Mouse (Mus musculus) CD4-positive, CD25-positive, alpha-beta regulatory T cell (primary cell): ENCODE measurements around the gene Rfxap. TPM values are rescaled to one million over a fixed set of nuclear protein-coding genes. Genes with fewer than 3 reads are reported as not detected.

Source experiments
- polyA plus RNA-seq: library from polyadenylated mRNA; unstranded; fragments of 100-300 nt; shearing (Covaris generic); gene quantifications from one replicate; pipeline ENCODE4 v1.2.1, GENCODE M21; 2017

The Rfxap gene
- 101 TPM for polyA plus RNA-seq

DNA sequence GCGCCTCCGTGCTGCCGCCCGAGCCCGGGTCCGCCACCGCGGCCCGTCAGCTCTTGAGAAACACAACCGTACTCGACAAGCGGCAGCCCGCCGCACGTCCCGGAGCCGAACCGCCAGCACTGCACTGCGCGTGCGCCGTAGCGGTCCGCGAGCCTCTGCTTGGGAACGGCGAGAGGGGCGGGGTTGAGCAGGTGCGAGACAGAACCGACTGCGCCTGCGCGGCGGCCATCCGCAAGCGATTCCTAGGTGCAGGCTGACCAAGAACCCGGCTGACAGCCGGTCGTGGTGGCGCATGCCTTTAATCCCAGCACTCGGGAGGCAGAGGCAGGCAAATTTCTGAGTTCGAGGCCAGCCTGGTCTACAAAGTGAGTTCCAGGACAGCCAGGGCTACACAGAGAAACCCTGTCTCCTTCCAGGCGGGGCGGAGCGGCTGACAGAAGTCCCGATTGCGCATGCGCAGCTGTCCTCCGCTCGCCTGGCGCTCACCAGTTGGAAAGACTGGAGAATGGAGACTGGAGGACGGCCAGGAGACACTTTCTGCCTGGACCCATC, at the start of gene Rfxap:
TSS of gene Rfxap (minus strand) at position 126 of the 552 bp plus-strand sequence.

DNA sequence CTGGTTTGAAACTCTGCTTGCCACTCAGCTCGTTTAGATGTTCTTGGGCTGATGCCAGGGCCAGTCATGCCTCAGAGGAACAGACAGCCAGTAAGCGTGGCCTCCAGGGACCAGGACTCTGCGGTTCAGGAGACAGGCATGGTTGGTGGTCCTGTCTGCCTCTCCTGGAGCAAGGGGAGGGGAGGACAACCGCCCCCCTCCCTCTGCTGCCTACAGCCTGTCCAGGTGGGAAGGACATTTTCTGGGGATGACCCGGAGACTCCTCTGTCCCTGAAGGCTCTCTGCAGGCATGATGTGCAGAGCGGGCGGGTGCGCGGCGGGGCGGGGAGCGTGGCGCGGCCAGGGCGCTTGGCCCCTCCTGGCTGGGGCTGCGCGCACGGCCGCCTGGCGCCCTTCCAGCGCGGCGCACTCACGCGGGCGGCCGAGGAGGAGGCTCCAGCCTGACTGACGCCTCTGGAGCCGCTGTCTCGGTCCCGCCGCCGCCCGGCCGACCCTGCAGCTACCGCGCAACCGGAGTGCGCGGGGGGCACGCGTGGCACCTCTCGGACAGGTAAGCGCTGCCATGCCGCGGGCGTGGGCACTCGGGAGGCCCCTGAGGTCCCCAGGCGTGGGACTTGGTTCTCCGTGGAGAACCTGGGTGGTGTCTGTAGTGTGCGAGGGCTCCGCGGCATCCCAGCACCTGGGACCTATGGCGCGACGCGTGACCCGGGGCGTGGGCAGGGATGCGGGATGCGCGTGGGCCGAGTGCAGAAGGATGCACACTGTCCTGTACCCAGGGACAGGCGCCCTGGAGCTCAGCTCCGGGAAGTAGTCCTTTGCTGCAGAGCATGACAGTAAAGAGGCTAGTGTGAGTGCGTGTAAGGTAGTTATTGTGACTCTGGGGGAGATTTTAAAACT, 52.2 kb downstream of the Rfxap start, which contains the start of gene Smad9:
TSS of gene Smad9 (plus strand) at position 438 of the 897 bp plus-strand sequence.

Other genes starting within 250 kb of the Rfxap start
- 231 TPM for gene Supt20, start 115.0 kb downstream of the Rfxap start, polyA plus RNA-seq
- 2.0 TPM for gene Gm21958, start 93.4 kb downstream of the Rfxap start, polyA plus RNA-seq
- gene Exosc8, start 72.4 kb downstream of the Rfxap start, polyA plus RNA-seq, result 188 TPM
- gene Alg5, start 72.3 kb downstream of the Rfxap start, polyA plus RNA-seq, result 95.1 TPM
- gene Smad9, start 52.2 kb downstream of the Rfxap start, polyA plus RNA-seq, result 0.04 TPM
- gene Sertm1, start 108.1 kb upstream of the Rfxap start, polyA plus RNA-seq, result not detected
- gene Ccna1, start 247.7 kb upstream of the Rfxap start, polyA plus RNA-seq, result not detected